Mouse (Mus musculus): ENCODE measurements around the gene Srpk2. TPM values are rescaled to one million over a fixed set of nuclear protein-coding genes. Genes with fewer than 3 reads are reported as not detected.

Gene Srpk2
- polyA plus RNA-seq, 1 experiment, result 65.1 TPM

- TF ChIP-seq POLR2A (IDR thresholded peaks at IDR 0.05; ENCODE audit: borderline replicate concordance, extremely low read depth, insufficient read depth, insufficient read length, poor library complexity, severe bottlenecking), result no peak
- TF ChIP-seq CTCF (IDR thresholded peaks at IDR 0.05; ENCODE audit: borderline replicate concordance, extremely low read depth, insufficient read depth, insufficient read length), result peak; percentile 60; the same call in 1 of the 2 replicates
- peak; percentile 66 for DNase-seq (ENCODE audit: low read depth)
Observed at GRCm38 (mm10) chr5:23490797-23491196, 193.6 kb downstream of the Srpk2 start.

GRCm38 (mm10) chr5:23489231-23489630, 195.2 kb downstream of the Srpk2 start:
- TF ChIP-seq POLR2A (IDR thresholded peaks at IDR 0.05; ENCODE audit: borderline replicate concordance, extremely low read depth, insufficient read depth, insufficient read length, poor library complexity, severe bottlenecking), result no peak
- TF ChIP-seq CTCF (IDR thresholded peaks at IDR 0.05; ENCODE audit: borderline replicate concordance, extremely low read depth, insufficient read depth, insufficient read length), result no peak
- no peak for DNase-seq (ENCODE audit: low read depth)

- no peak for TF ChIP-seq POLR2A (IDR thresholded peaks at IDR 0.05; ENCODE audit: borderline replicate concordance, extremely low read depth, insufficient read depth, insufficient read length, poor library complexity, severe bottlenecking)
- no peak for TF ChIP-seq CTCF (IDR thresholded peaks at IDR 0.05; ENCODE audit: borderline replicate concordance, extremely low read depth, insufficient read depth, insufficient read length)
- DNase-seq (ENCODE audit: low read depth), result no peak
Observed at GRCm38 (mm10) chr5:23483811-23484210, 200.6 kb downstream of the Srpk2 start.

GRCm38 (mm10) chr5:23473098-23473873, 211.1 kb downstream of the Srpk2 start:
- peak; percentile 11 for DNase-seq (ENCODE audit: low read depth)
- no peak for TF ChIP-seq CTCF (IDR thresholded peaks at IDR 0.05; ENCODE audit: borderline replicate concordance, extremely low read depth, insufficient read depth, insufficient read length)
- TF ChIP-seq POLR2A (IDR thresholded peaks at IDR 0.05; ENCODE audit: borderline replicate concordance, extremely low read depth, insufficient read depth, insufficient read length, poor library complexity, severe bottlenecking), result no peak

GRCm38 (mm10) chr5:23466546-23466945, 217.9 kb downstream of the Srpk2 start:
- DNase-seq (ENCODE audit: low read depth), result no peak
- no peak for TF ChIP-seq CTCF (IDR thresholded peaks at IDR 0.05; ENCODE audit: borderline replicate concordance, extremely low read depth, insufficient read depth, insufficient read length)
- no peak for TF ChIP-seq POLR2A (IDR thresholded peaks at IDR 0.05; ENCODE audit: borderline replicate concordance, extremely low read depth, insufficient read depth, insufficient read length, poor library complexity, severe bottlenecking)

GRCm38 (mm10) chr5:23464743-23465142, 219.7 kb downstream of the Srpk2 start:
- no peak for DNase-seq (ENCODE audit: low read depth)

GRCm38 (mm10) chr5:23464247-23464646, 220.2 kb downstream of the Srpk2 start:
- DNase-seq (ENCODE audit: low read depth), result no peak
- no peak for TF ChIP-seq POLR2A (IDR thresholded peaks at IDR 0.05; ENCODE audit: borderline replicate concordance, extremely low read depth, insufficient read depth, insufficient read length, poor library complexity, severe bottlenecking)
- TF ChIP-seq CTCF (IDR thresholded peaks at IDR 0.05; ENCODE audit: borderline replicate concordance, extremely low read depth, insufficient read depth, insufficient read length), result no peak

More at GRCm38 (mm10) chr5:23464743-23465142, 219.7 kb downstream of the Srpk2 start:
- TF ChIP-seq CTCF (IDR thresholded peaks at IDR 0.05; ENCODE audit: borderline replicate concordance, extremely low read depth, insufficient read depth, insufficient read length), result no peak
- TF ChIP-seq POLR2A (IDR thresholded peaks at IDR 0.05; ENCODE audit: borderline replicate concordance, extremely low read depth, insufficient read depth, insufficient read length, poor library complexity, severe bottlenecking), result no peak

- TF ChIP-seq POLR2A (IDR thresholded peaks at IDR 0.05; ENCODE audit: borderline replicate concordance, extremely low read depth, insufficient read depth, insufficient read length, poor library complexity, severe bottlenecking), result no peak
- TF ChIP-seq CTCF (IDR thresholded peaks at IDR 0.05; ENCODE audit: borderline replicate concordance, extremely low read depth, insufficient read depth, insufficient read length), result no peak
- peak; percentile 69 for DNase-seq (ENCODE audit: low read depth)
Observed at GRCm38 (mm10) chr5:23461688-23462087, 222.7 kb downstream of the Srpk2 start.

GRCm38 (mm10) chr5:23453561-23453960, 230.9 kb downstream of the Srpk2 start:
- peak; percentile 44 for DNase-seq (ENCODE audit: low read depth)

Other genes with a start within 250 kb of the Srpk2 start
- 16.2 and 17.7 TPM in 2 replicates for gene Pus7, start 99.1 kb upstream of the Srpk2 start, polyA plus RNA-seq (2012; rRNA removed)
- gene Rint1, start 103.1 kb upstream of the Srpk2 start, polyA plus RNA-seq (2012; rRNA removed), result 20.0 and 22.7 TPM in 2 replicates
- gene Tomm7, start 159.5 kb upstream of the Srpk2 start, polyA plus RNA-seq (2012; rRNA removed), result 67.2 and 102 TPM in 2 replicates

Data from brain, embryonic 14.5 days (tissue).